Mouse (Mus musculus) liver, embryonic 12.5 days (tissue): ENCODE results near the gene Nutm1. TPM values are rescaled to one million over a fixed set of nuclear protein-coding genes. Genes with fewer than 3 reads are reported as not detected.
A peak's percentile ranks its signal among the peaks of the same experiment; 100 is the strongest.

ENCODE experiments used
- ATAC-seq: fragments of 200-750 bp; cut with Nextera tagmentation; 2 replicates; pipeline ENCODE4 v1.8.0; 2017; ENCODE audit warnings: moderate number of reproducible peaks, mild to moderate bottlenecking, moderate library complexity
- H3K27ac ChIP-seq: fragments of 300-500 bp; sonication (generic); 2 replicates; pipeline ENCODE4 v1.5.1; 2016; ENCODE audit warnings: mild to moderate bottlenecking
- H3K27me3 ChIP-seq: fragments of 300-500 bp; sonication (generic); replicated peaks from 2 replicates; pipeline ENCODE4 v1.6.1; 2016; ENCODE audit warnings: mild to moderate bottlenecking, moderate library complexity
- H3K36me3 ChIP-seq: fragments of 300-500 bp; sonication (generic); 2 replicates; pipeline ENCODE4 v1.6.1; 2016; ENCODE audit warnings: mild to moderate bottlenecking, moderate library complexity
- H3K4me1 ChIP-seq: fragments of 300-500 bp; sonication (generic); 2 replicates; pipeline ENCODE4 v1.6.1; 2016
- H3K4me2 ChIP-seq: fragments of 300-500 bp; sonication (generic); 2 replicates; pipeline ENCODE4 v1.6.1; 2016; ENCODE audit warnings: mild to moderate bottlenecking, moderate library complexity
- H3K4me3 ChIP-seq: fragments of 300-500 bp; sonication (generic); 2 replicates; pipeline ENCODE4 v1.5.1; 2016; ENCODE audit warnings: mild to moderate bottlenecking, moderate library complexity
- H3K9ac ChIP-seq: fragments of 300-500 bp; sonication (generic); 2 replicates; pipeline ENCODE4 v1.6.1; 2016; ENCODE audit warnings: mild to moderate bottlenecking, moderate library complexity
- H3K9me3 ChIP-seq: fragments of 300-500 bp; sonication (generic); replicated peaks from 2 replicates; pipeline ENCODE4 v1.6.1; 2016; ENCODE audit warnings: mild to moderate bottlenecking, moderate library complexity
- WGBS: fragments of 180-500 bp; shearing (Covaris S2); methylation state at CpG from one replicate; pipeline ENCODE4 v1.1.7; 2016; ENCODE audit not compliant: insufficient replicate concordance; 5-methylcytosine and 5-hydroxymethylcytosine counted together
- polyA plus RNA-seq: library from polyadenylated mRNA; unstranded; fragments of >200 nt; fragmentation: Nextera tagmentation; extraction: Ambion mirVana; gene quantifications from 2 replicates; pipeline ENCODE4 v1.2.1, GENCODE M21; 2016

The Nutm1 gene
- polyA plus RNA-seq, 1 experiment from 2014 or later: not detected

- 84% methylated on average over 6 of the region's 6 CpGs for WGBS
- H3K9me3 ChIP-seq: no peaks in the 10 kb centered on the region
Measured at GRCm38 (mm10) chr2:112273474-112273873, 14.4 kb upstream of the Nutm1 start.

DNA sequence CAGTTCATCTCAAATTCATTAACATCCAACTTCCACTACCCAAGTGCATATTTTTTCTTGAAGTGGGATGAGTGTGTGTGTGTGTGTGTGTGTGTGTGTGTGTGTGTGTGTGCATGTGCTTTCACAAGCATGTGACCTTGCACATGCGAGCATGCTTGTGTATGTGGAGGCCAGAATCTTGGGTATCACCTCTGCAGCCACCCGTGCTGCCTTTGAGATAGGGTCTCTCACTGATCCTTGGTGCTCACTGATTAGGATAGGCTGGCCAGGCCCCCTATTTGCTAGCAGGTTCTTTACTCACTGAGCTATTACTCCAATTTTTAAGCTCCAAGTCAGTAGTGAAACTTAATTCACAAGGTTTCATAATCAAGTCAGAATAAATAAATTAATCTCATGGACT is 13.8 kb upstream of the Nutm1 start:
- no peak overlapping the region for H3K9ac ChIP-seq
- H3K4me2 ChIP-seq: peak overlapping the region; percentile 34
- peaks cover 6% of the 10 kb centered on the region; the same call in 1 of the 2 replicates for H3K36me3 ChIP-seq
- H3K4me1 ChIP-seq: peaks cover 43% of the 10 kb centered on the region
- 21% methylated on average over 2 of the region's 2 CpGs for WGBS
- H3K27ac ChIP-seq: no peak overlapping the region
- no peaks in the 10 kb centered on the region for H3K27me3 ChIP-seq
- H3K4me3 ChIP-seq: no peak overlapping the region
- peak; percentile 91 for ATAC-seq
- no peaks in the 10 kb centered on the region for H3K9me3 ChIP-seq

More at GRCm38 (mm10) chr2:112273474-112273873, 14.4 kb upstream of the Nutm1 start:
- H3K9ac ChIP-seq: no peak overlapping the region
- H3K4me2 ChIP-seq: peak overlapping the region; percentile 34; the same call in 1 of the 2 replicates
- no peaks in the 10 kb centered on the region for H3K27me3 ChIP-seq
- H3K4me1 ChIP-seq: peaks cover 39% of the 10 kb centered on the region
- no peak overlapping the region for H3K4me3 ChIP-seq
- no peak overlapping the region for H3K27ac ChIP-seq
- no peak for ATAC-seq
- peaks cover 6% of the 10 kb centered on the region; the same call in 1 of the 2 replicates for H3K36me3 ChIP-seq

- 55% methylated on average over 2 of the region's 2 CpGs for whole genome bisulfite sequencing
- no peak overlapping the region for H3K4me2 ChIP-seq
- H3K9me3 ChIP-seq: no peaks in the 10 kb centered on the region
- peaks cover 59% of the 10 kb centered on the region for H3K4me1 ChIP-seq
- no peak for ATAC-seq
- peak overlapping the region; percentile 32; the same call in 1 of the 2 replicates for H3K27ac ChIP-seq
- no peak overlapping the region for H3K4me3 ChIP-seq
- H3K27me3 ChIP-seq: no peaks in the 10 kb centered on the region
- H3K9ac ChIP-seq: no peak overlapping the region
- H3K36me3 ChIP-seq: 0 out of 2 replicates have a peak, but pooled peaks cover 3% of the 10 kb centered on the region
Measured at GRCm38 (mm10) chr2:112270011-112270410, 10.9 kb upstream of the Nutm1 start.

DNA sequence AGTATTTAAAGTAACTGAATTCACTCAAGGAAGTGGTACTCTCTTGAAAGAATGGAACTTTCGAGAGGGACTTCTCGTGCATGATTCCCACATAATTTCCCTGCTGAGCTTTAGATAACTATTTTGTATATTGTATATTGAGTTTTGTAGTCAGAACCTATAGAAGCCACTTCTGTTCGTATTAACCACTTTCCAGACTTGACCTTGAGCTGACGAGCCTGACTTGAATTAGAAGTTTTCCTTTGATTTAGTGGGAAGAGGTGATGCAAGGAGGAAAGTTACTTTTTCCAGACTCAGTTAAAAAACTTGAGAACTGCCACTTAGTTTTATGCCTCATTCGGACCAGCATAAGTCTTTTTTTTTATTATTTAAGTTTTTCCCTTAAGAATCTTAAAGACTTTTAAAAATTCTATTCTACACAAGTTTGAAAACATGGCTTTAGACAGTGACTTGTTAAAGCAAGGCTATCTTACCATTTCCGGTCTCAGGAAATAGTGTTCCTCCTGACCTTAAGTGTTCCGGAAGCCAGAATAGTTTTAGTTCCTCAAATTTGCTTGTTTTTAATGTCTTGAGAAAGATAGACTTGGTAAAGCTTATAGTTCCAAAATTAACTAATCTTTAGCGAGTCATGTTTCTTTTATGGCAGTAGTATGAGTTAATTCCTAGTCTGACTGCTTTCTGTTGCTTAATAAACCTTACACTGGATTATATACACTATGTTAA is 8.6 kb upstream of the Nutm1 start:
- Histone ChIP-seq H3K9me3 (no peaks in the 10 kb centered on the region), H3K27me3 (no peaks in the 10 kb centered on the region), H3K4me2 (peak overlapping the region; percentile 91), H3K9ac (peak overlapping the region; percentile 93), H3K36me3 (peaks cover 4% of the 10 kb centered on the region; the same call in 1 of the 2 replicates), H3K4me3 (peak overlapping the region; percentile 83), H3K27ac (0 out of 2 replicates have a peak overlapping the region, but pooled peaks have one; percentile 45), H3K4me1 (peaks cover 67% of the 10 kb centered on the region)
- ATAC-seq: no peak
- WGBS: 25% methylated on average over 8 of the region's 8 CpGs

DNA sequence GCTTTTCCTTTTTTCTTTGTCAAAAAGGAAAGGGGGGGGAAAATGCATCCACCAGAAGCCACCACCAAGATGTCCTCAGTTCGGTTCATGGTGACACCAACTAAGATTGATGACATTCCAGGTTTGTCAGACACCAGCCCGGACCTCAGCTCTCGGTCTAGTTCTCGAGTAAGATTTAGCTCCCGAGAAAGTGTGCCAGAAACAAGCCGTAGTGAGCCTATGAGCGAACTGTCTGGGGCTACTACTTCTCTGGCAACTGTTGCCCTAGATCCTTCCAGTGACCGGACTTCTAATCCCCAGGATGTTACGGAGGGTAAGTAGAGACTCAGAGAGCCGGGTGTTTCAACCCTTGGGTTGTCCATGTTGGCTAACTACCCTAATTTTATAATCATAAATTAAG is 7.7 kb upstream of the Nutm1 start:
- ATAC-seq: no peak
- H3K4me3 ChIP-seq: peak overlapping the region; percentile 83
- no peaks in the 10 kb centered on the region for H3K9me3 ChIP-seq
- H3K4me2 ChIP-seq: peak overlapping the region; percentile 91
- H3K36me3 ChIP-seq: peaks cover 4% of the 10 kb centered on the region; the same call in 1 of the 2 replicates
- peak overlapping the region; percentile 93 for H3K9ac ChIP-seq
- H3K27me3 ChIP-seq: no peaks in the 10 kb centered on the region
- 24% methylated on average over 10 of the region's 10 CpGs for WGBS
- peaks cover 65% of the 10 kb centered on the region for H3K4me1 ChIP-seq
- peak overlapping the region; percentile 90 for H3K27ac ChIP-seq

GRCm38 (mm10) chr2:112266242-112266592 is 7.1 kb upstream of the Nutm1 start, which contains the start of gene Gm21985:
Gene Gm21985 (plus strand): TSS chr2:112266314.
- peak within 1 kb of the TSS; percentile 83 for H3K4me3 ChIP-seq
- H3K4me1 ChIP-seq: peaks cover 65% of the 10 kb centered on the region
- peak within 1 kb of the TSS; percentile 93 for H3K9ac ChIP-seq
- peaks cover 4% of the 10 kb centered on the region; the same call in 1 of the 2 replicates for H3K36me3 ChIP-seq
- peak within 1 kb of the TSS; percentile 91 for H3K4me2 ChIP-seq
- H3K27ac ChIP-seq: peak within 1 kb of the TSS; percentile 90
- no peaks in the 10 kb centered on the region for H3K9me3 ChIP-seq
- H3K27me3 ChIP-seq: no peaks in the 10 kb centered on the region
- WGBS: under 1% methylated on average over 11 of the region's 11 CpGs
- peak; percentile 61 for ATAC-seq

GRCm38 (mm10) chr2:112265448-112266241 is 6.6 kb upstream of the Nutm1 start, which contains the start of gene Slc12a6:
Gene Slc12a6 (plus strand): TSS chr2:112265825.
- Histone ChIP-seq H3K27me3 (no peaks in the 10 kb centered on the region), H3K4me1 (peaks cover 65% of the 10 kb centered on the region), H3K4me2 (peak within 1 kb of the TSS; percentile 91), H3K36me3 (peaks cover 4% of the 10 kb centered on the region; the same call in 1 of the 2 replicates), H3K27ac (peak within 1 kb of the TSS; percentile 90), H3K9me3 (no peaks in the 10 kb centered on the region), H3K4me3 (peak within 1 kb of the TSS; percentile 83), H3K9ac (peak within 1 kb of the TSS; percentile 93)
- ATAC-seq: peak; percentile 94
- WGBS: under 1% methylated on average over 58 of the region's 85 CpGs

- Histone ChIP-seq H3K9ac (no peak overlapping the region), H3K27ac (no peak overlapping the region), H3K36me3 (peaks cover 4% of the 10 kb centered on the region; the same call in 1 of the 2 replicates), H3K4me1 (peaks cover 56% of the 10 kb centered on the region), H3K4me3 (no peak overlapping the region), H3K27me3 (no peaks in the 10 kb centered on the region), H3K9me3 (no peaks in the 10 kb centered on the region), H3K4me2 (peak overlapping the region; percentile 91)
- WGBS: 58% methylated on average over 4 of the region's 4 CpGs
- ATAC-seq: no peak
Measured at GRCm38 (mm10) chr2:112264364-112264763, 5.3 kb upstream of the Nutm1 start.

- 20% methylated on average over 4 of the region's 4 CpGs for WGBS
- Histone ChIP-seq H3K27ac (peak overlapping the region; percentile 69), H3K9me3 (no peaks in the 10 kb centered on the region), H3K4me3 (peak overlapping the region; percentile 65), H3K4me2 (peak overlapping the region; percentile 91), H3K36me3 (peaks cover 4% of the 10 kb centered on the region; the same call in 1 of the 2 replicates), H3K9ac (peak overlapping the region; percentile 54), H3K27me3 (no peaks in the 10 kb centered on the region), H3K4me1 (peaks cover 46% of the 10 kb centered on the region)
- peak; percentile 19; the same call in 1 of the 2 replicates for ATAC-seq
Measured at GRCm38 (mm10) chr2:112262779-112263295, 3.7 kb upstream of the Nutm1 start.

- Histone ChIP-seq H3K9ac (peak within 1 kb of the TSS; percentile 54), H3K36me3 (peaks cover 4% of the 10 kb centered on the region; the same call in 1 of the 2 replicates), H3K4me2 (peak within 1 kb of the TSS; percentile 91), H3K27me3 (no peaks in the 10 kb centered on the region), H3K27ac (peak within 1 kb of the TSS; percentile 69), H3K4me3 (peak within 1 kb of the TSS; percentile 65), H3K9me3 (no peaks in the 10 kb centered on the region), H3K4me1 (peaks cover 38% of the 10 kb centered on the region)
- peak; percentile 46 for ATAC-seq
- WGBS: under 1% methylated on average over 36 of the region's 36 CpGs
Measured at GRCm38 (mm10) chr2:112261748-112262653, 2.9 kb upstream of the Nutm1 start, which contains the start of gene Nop10. Gene Nop10 (plus strand): TSS chr2:112261926.
